Comparison of ENCODE assay signal across 21 mouse cellular contexts in the genomic region with DNA sequence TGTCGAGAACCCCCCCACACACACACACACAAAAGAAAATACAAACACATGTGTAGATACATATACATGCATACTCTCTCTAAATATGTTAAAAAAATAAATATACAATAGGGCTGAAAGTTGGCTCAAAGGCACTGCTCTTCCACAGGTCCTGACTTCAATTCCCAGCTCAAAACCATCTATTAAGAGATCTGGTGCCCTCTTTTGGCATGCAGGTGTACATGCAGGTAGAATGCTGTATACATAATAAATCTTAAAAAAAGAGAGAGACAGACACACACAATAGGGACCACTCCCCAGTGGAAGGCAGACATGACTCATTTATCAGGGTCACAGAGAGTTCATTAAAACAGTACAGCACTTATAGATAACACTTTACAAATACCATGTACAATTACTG. TPM values are rescaled to one million over a fixed set of nuclear protein-coding genes. Genes with fewer than 3 reads are reported as not detected.
DNase-seq lines count a peak whose midpoint lies in the region; ATAC-seq and TF ChIP-seq lines count a peak whose summit lies in the region.
"Had no signal": no experiment of that assay in that cellular context is flagged by ENCODE, and none has a peak within 500 bp of the region (broad histone marks: within the 10 kb centered on the region; RNA-seq: fewer than 3 reads in every experiment).

No protein-coding gene starts in this region.

- dilution Hi-C loops in CH12.LX (cut with MboI; ENCODE audit: extremely low pct_ligation_motif_present, extremely low pct_unique_long_range_greater_than_20kb, low sequenced_read_pairs): no loop called here

- H3K4me2 ChIP-seq in heart, postnatal 0 days (ENCODE audit: low read depth, low read length): no peak overlapping the region
- H3K4me2 ChIP-seq in liver, embryonic 14.5 days (ENCODE audit: low read depth): no peak overlapping the region
- H3K4me2 ChIP-seq in CH12.LX (ENCODE audit: insufficient read depth, low read depth, poor library complexity, severe bottlenecking): no peak overlapping the region
- H3K4me2 ChIP-seq: forebrain, embryonic 12.5 days; hindbrain, embryonic 14.5 days; midbrain, embryonic 11.5 days; neural tube, embryonic 15.5 days had no signal

- TF ChIP-seq RAD21 in CH12.LX (IDR thresholded peaks at IDR 0.05; ENCODE audit: low read depth, low read length): peak; percentile 29

- no peaks in the 10 kb centered on the region for H3K27me3 ChIP-seq in heart, postnatal 0 days (ENCODE audit: control insufficient read depth, insufficient read depth, low read length)
- H3K27me3 ChIP-seq in liver, embryonic 14.5 days (ENCODE audit: control insufficient read depth, insufficient read depth, low read length): no peaks in the 10 kb centered on the region
- H3K27me3 ChIP-seq in CH12.LX (replicated peaks): no peaks in the 10 kb centered on the region
- H3K27me3 ChIP-seq: forebrain, embryonic 12.5 days; neural tube, embryonic 15.5 days; Patski had no signal

- no peak overlapping the region for H3K27ac ChIP-seq in heart, postnatal 0 days (ENCODE audit: low read depth)
- no peak overlapping the region for H3K27ac ChIP-seq in liver, embryonic 14.5 days
- H3K27ac ChIP-seq in CH12.LX (ENCODE audit: insufficient read depth, low read depth): no peak overlapping the region
- H3K27ac ChIP-seq: forebrain, embryonic 12.5 days; hindbrain, embryonic 14.5 days; limb, embryonic 10.5 days; macrophage; neural tube, embryonic 15.5 days had no signal

- no peak overlapping the region for H3K4me3 ChIP-seq in heart, postnatal 0 days (ENCODE audit: low read depth, low read length)
- H3K4me3 ChIP-seq in liver, embryonic 14.5 days (ENCODE audit: insufficient read depth in 1 of 2, low read depth in 2 of 2, low read length in 2 of 2): no peak overlapping the region
- no peak overlapping the region for H3K4me3 ChIP-seq in CH12.LX (replicated peaks in 1 of 3; ENCODE audit: low read depth in 2 of 3, low read length in 2 of 3, poor library complexity in 1 of 3)
- H3K4me3 ChIP-seq: forebrain, embryonic 12.5 days; limb, embryonic 10.5 days; neural tube, embryonic 15.5 days had no signal

- no peak for ATAC-seq in heart, postnatal 0 days (ENCODE audit: insufficient read depth, low read depth)
- ATAC-seq in liver, embryonic 14.5 days (ENCODE audit: insufficient read depth): no peak
- no peak for ATAC-seq in erythroid progenitor cell, adult 5-6 weeks (replicated peaks; ENCODE audit: low FRiP score, poor library complexity, severe bottlenecking)
- ATAC-seq: Patski had no signal

- TF ChIP-seq POLR2A in CH12.LX (IDR thresholded peaks at IDR 0.05; ENCODE audit: low read depth, low read length): no peak

- TF ChIP-seq CTCF in heart, postnatal 0 days (IDR thresholded peaks at IDR 0.05; ENCODE audit: low read depth): peak; percentile 21
- TF ChIP-seq CTCF in liver, embryonic 14.5 days (IDR thresholded peaks at IDR 0.05; ENCODE audit: low read depth): peak; percentile 37; the same call in 1 of the 2 replicates
- TF ChIP-seq CTCF in CH12.LX (conservative IDR thresholded peaks at IDR 0.05 in 1 of 2, IDR thresholded peaks at IDR 0.05 in 1 of 2; ENCODE audit: low read depth in 2 of 2, low read length in 2 of 2): peak in 1 of 2 experiments; percentile 55; a peak in 2 of 4 replicates

- H3K9ac ChIP-seq in heart, postnatal 0 days (replicated peaks; ENCODE audit: low read depth, low read length): no peak overlapping the region
- no peak overlapping the region for H3K9ac ChIP-seq in liver, embryonic 14.5 days (replicated peaks)
- H3K9ac ChIP-seq in CH12.LX (ENCODE audit: insufficient read depth, low read depth): no peak overlapping the region
- H3K9ac ChIP-seq: forebrain, embryonic 12.5 days; hindbrain, embryonic 14.5 days; neural tube, embryonic 15.5 days had no signal

- peaks cover 6% of the 10 kb centered on the region; the same call in 1 of the 2 replicates for H3K4me1 ChIP-seq in heart, postnatal 0 days (ENCODE audit: control insufficient read depth, insufficient read depth)
- H3K4me1 ChIP-seq in liver, embryonic 14.5 days (replicated peaks; ENCODE audit: control insufficient read depth in 2 of 2, insufficient read depth in 2 of 2, low read length in 1 of 2): peaks cover 13 to 15% of the 10 kb centered on the region in 2 experiments
- peaks cover 9 to 35% of the 10 kb centered on the region in 2 experiments for H3K4me1 ChIP-seq in CH12.LX (ENCODE audit: control insufficient read depth in 1 of 2, insufficient read depth in 2 of 2)

- WGBS in heart, postnatal 0 days: 92% methylated on average over 1 of the region's 1 CpGs
- WGBS in liver, embryonic 14.5 days (ENCODE audit: insufficient replicate concordance): 86% methylated on average over 1 of the region's 1 CpGs

- no peaks in the 10 kb centered on the region for H3K9me3 ChIP-seq in heart, postnatal 0 days (replicated peaks; ENCODE audit: control insufficient read depth, low read length)
- H3K9me3 ChIP-seq in liver, embryonic 14.5 days (ENCODE audit: control insufficient read depth, low read length): no peaks in the 10 kb centered on the region
- no peaks in the 10 kb centered on the region for H3K9me3 ChIP-seq in CH12.LX (replicated peaks; ENCODE audit: low read length)
- H3K9me3 ChIP-seq: forebrain, embryonic 12.5 days; limb, embryonic 10.5 days; neural tube, embryonic 15.5 days had no signal

- H3K36me3 ChIP-seq in heart, postnatal 0 days (replicated peaks; ENCODE audit: control insufficient read depth, insufficient read depth, low read length): peaks cover 18% of the 10 kb centered on the region; the same call in 1 of the 2 replicates
- H3K36me3 ChIP-seq in liver, embryonic 14.5 days (replicated peaks; ENCODE audit: control insufficient read depth, insufficient read depth, low read depth): peaks cover 5% of the 10 kb centered on the region
- peaks cover 26 to 62% of the 10 kb centered on the region in 2 experiments for H3K36me3 ChIP-seq in CH12.LX (replicated peaks in 1 of 2; ENCODE audit: control insufficient read depth in 1 of 2, insufficient read depth in 1 of 2, low read length in 1 of 2)

- peaks cover 11% of the 10 kb centered on the region for H3K79me2 ChIP-seq in CH12.LX (replicated peaks; ENCODE audit: control insufficient read depth, extremely low read depth, insufficient read depth, poor library complexity, severe bottlenecking)

- in situ Hi-C loops in CH12.LX (cut with MboI; ENCODE audit: low pct_ligation_motif_present, low pct_unique_long_range_greater_than_20kb, low sequenced_read_pairs): no loop called here

- no peak for TF ChIP-seq EP300 in heart, postnatal 0 days (IDR thresholded peaks at IDR 0.05; ENCODE audit: low read depth)
- TF ChIP-seq EP300 in liver, embryonic 14.5 days (IDR thresholded peaks at IDR 0.05; ENCODE audit: low read depth): no peak
- TF ChIP-seq EP300 in CH12.LX (IDR thresholded peaks at IDR 0.05; ENCODE audit: low read length): no peak

- DNase-seq in heart, postnatal 0 days (ENCODE audit: low spot score): no peak
- no peak for DNase-seq in heart, adult 9 months (ENCODE audit: low spot score in 2 of 2)
- DNase-seq in liver, embryonic 14.5 days (ENCODE audit: low read depth in 3 of 3, low spot score in 3 of 3): no peak
- no peak for DNase-seq in liver
- no peak for DNase-seq in CH12.LX (ENCODE audit: extremely low read depth)
- peak; percentile 24 for DNase-seq in brain, adult 2 months (ENCODE audit: low read depth, low spot score)
- no peak for DNase-seq in cerebellum, adult 9-10 months
- DNase-seq: adrenal gland, postnatal 25 days; cerebellum, adult 2 months; heart, adult 18-20 months; kidney, adult 18-20 months; kidney, postnatal 4 days; thymus, adult 18-20 months had no signal

RNA-seq across cellular contexts. Expression of gene Pcgf6, which starts 4.4 kb away (rescaled TPM):
- 3.3 and 4.3 TPM in 2 replicates for total RNA-seq in heart, postnatal 0 days (2014; rRNA removed; ENCODE audit: low replicate concordance)
- polyA plus RNA-seq in heart, postnatal 0 days (2015; fragmentation: Nextera tagmentation; extraction: Ambion mirVana): 4.1 and 4.2 TPM in 2 replicates
- polyA plus RNA-seq in liver, embryonic 14.5 days (2012; rRNA removed): 6.2 and 10.4 TPM in 2 replicates
- polyA plus RNA-seq in liver, embryonic 14.5 days (2014; fragmentation: Nextera tagmentation; extraction: Ambion mirVana): 7.5 and 9.8 TPM in 2 replicates
- 17.3 and 20.1 TPM in 2 replicates for total RNA-seq in CH12.LX (2012; rRNA removed)
- total RNA-seq in CH12.LX (2014; rRNA removed): 43.8 and 48.0 TPM in 2 replicates
- 35.7 and 39.7 TPM in 2 replicates for polyA plus RNA-seq in CH12.LX (2012; ENCODE audit: insufficient read length, low read depth)
- 6.7 and 8.6 TPM in 2 replicates for total RNA-seq in erythroid progenitor cell, adult 5-6 weeks (2015; ENCODE audit: low replicate concordance)
- total RNA-seq in erythroid progenitor cell, adult 5-6 weeks (2017; ENCODE audit: low replicate concordance): 0.61 and 1.4 TPM in 2 replicates

RNA-seq across cellular contexts. Expression of gene Taf5, which starts 21.2 kb away (rescaled TPM):
- total RNA-seq in heart, postnatal 0 days (2014; rRNA removed; ENCODE audit: low replicate concordance): 5.1 and 7.0 TPM in 2 replicates
- 1.2 and 1.5 TPM in 2 replicates for polyA plus RNA-seq in heart, postnatal 0 days (2015; fragmentation: Nextera tagmentation; extraction: Ambion mirVana)
- 3.1 and 4.7 TPM in 2 replicates for polyA plus RNA-seq in liver, embryonic 14.5 days (2012; rRNA removed)
- 5.3 and 6.0 TPM in 2 replicates for polyA plus RNA-seq in liver, embryonic 14.5 days (2014; fragmentation: Nextera tagmentation; extraction: Ambion mirVana)
- 10.0 and 10.4 TPM in 2 replicates for total RNA-seq in CH12.LX (2012; rRNA removed)
- total RNA-seq in CH12.LX (2014; rRNA removed): 13.7 and 15.5 TPM in 2 replicates
- 8.9 and 10.5 TPM in 2 replicates for polyA plus RNA-seq in CH12.LX (2012; ENCODE audit: insufficient read length, low read depth)
- 19.5 and 19.7 TPM in 2 replicates for total RNA-seq in erythroid progenitor cell, adult 5-6 weeks (2015; ENCODE audit: low replicate concordance)
- 26.1 and 28.5 TPM in 2 replicates for total RNA-seq in erythroid progenitor cell, adult 5-6 weeks (2017; ENCODE audit: low replicate concordance)

RNA-seq across cellular contexts. Expression of gene Nt5c2, which starts 31.4 kb away (rescaled TPM):
- 33.9 and 48.1 TPM in 2 replicates for total RNA-seq in heart, postnatal 0 days (2014; rRNA removed; ENCODE audit: low replicate concordance)
- 92.7 and 111 TPM in 2 replicates for polyA plus RNA-seq in heart, postnatal 0 days (2015; fragmentation: Nextera tagmentation; extraction: Ambion mirVana)
- 10.7 and 14.9 TPM in 2 replicates for polyA plus RNA-seq in liver, embryonic 14.5 days (2012; rRNA removed)
- 45.0 and 52.3 TPM in 2 replicates for polyA plus RNA-seq in liver, embryonic 14.5 days (2014; fragmentation: Nextera tagmentation; extraction: Ambion mirVana)
- total RNA-seq in CH12.LX (2012; rRNA removed): 15.1 and 22.5 TPM in 2 replicates
- 21.1 and 26.0 TPM in 2 replicates for total RNA-seq in CH12.LX (2014; rRNA removed)
- polyA plus RNA-seq in CH12.LX (2012; ENCODE audit: insufficient read length, low read depth): 58.8 and 62.9 TPM in 2 replicates
- total RNA-seq in erythroid progenitor cell, adult 5-6 weeks (2015; ENCODE audit: low replicate concordance): 26.4 and 41.4 TPM in 2 replicates
- total RNA-seq in erythroid progenitor cell, adult 5-6 weeks (2017; ENCODE audit: low replicate concordance): 34.8 and 47.9 TPM in 2 replicates

RNA-seq across cellular contexts. Expression of gene Ina, which starts 31.8 kb away (rescaled TPM):
- total RNA-seq in heart, postnatal 0 days (2014; rRNA removed; ENCODE audit: low replicate concordance): not detected in 2 replicates
- not detected in 2 replicates for polyA plus RNA-seq in heart, postnatal 0 days (2015; fragmentation: Nextera tagmentation; extraction: Ambion mirVana)
- 0.02 and 0.36 TPM in 2 replicates for polyA plus RNA-seq in liver, embryonic 14.5 days (2012; rRNA removed)
- 0.09 TPM in 1 of 2 replicates, not detected in the other for polyA plus RNA-seq in liver, embryonic 14.5 days (2014; fragmentation: Nextera tagmentation; extraction: Ambion mirVana)
- total RNA-seq in CH12.LX (2012; rRNA removed): not detected in 2 replicates
- total RNA-seq in CH12.LX (2014; rRNA removed): not detected in 2 replicates
- not detected in 2 replicates for polyA plus RNA-seq in CH12.LX (2012; ENCODE audit: insufficient read length, low read depth)
- not detected in 2 replicates for total RNA-seq in erythroid progenitor cell, adult 5-6 weeks (2015; ENCODE audit: low replicate concordance)
- not detected in 2 replicates for total RNA-seq in erythroid progenitor cell, adult 5-6 weeks (2017; ENCODE audit: low replicate concordance)
- total RNA-seq: heart, adult 18-20 months had no signal
- polyA plus RNA-seq: macrophage had no signal

RNA-seq across cellular contexts. Expression of gene Usmg5, which starts 44.1 kb away (rescaled TPM):
- 1,537 and 1,673 TPM in 2 replicates for total RNA-seq in heart, postnatal 0 days (2014; rRNA removed; ENCODE audit: low replicate concordance)
- 5,899 and 6,150 TPM in 2 replicates for polyA plus RNA-seq in heart, postnatal 0 days (2015; fragmentation: Nextera tagmentation; extraction: Ambion mirVana)
- polyA plus RNA-seq in liver, embryonic 14.5 days (2012; rRNA removed): 351 and 427 TPM in 2 replicates
- polyA plus RNA-seq in liver, embryonic 14.5 days (2014; fragmentation: Nextera tagmentation; extraction: Ambion mirVana): 916 and 969 TPM in 2 replicates
- 226 and 344 TPM in 2 replicates for total RNA-seq in CH12.LX (2012; rRNA removed)
- total RNA-seq in CH12.LX (2014; rRNA removed): 500 and 646 TPM in 2 replicates
- polyA plus RNA-seq in CH12.LX (2012; ENCODE audit: insufficient read length, low read depth): 511 and 674 TPM in 2 replicates
- total RNA-seq in erythroid progenitor cell, adult 5-6 weeks (2015; ENCODE audit: low replicate concordance): 215 and 274 TPM in 2 replicates
- 74.4 and 133 TPM in 2 replicates for total RNA-seq in erythroid progenitor cell, adult 5-6 weeks (2017; ENCODE audit: low replicate concordance)
